12 mouse cellular contexts compared by ENCODE assay signal in the genomic region with DNA sequence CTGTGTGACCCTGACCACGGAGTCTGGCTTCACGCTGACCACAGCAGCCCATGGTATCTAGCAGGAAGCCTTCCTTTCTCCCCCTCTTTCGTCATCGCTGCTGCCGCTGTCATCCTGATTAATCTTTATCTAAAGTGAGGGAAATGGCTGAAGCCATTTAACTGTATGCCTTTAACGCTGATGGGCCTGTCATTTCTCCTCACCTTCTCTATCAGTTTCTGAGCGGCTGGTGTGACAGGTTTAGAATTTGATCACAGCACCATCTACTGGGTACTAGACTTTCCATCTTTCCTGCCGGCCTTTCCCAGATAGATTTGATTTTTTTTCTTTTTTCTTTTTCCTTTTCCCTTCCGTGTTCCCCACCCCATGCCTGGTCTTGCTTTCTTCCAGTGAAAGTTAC.
DNase-seq lines count a peak whose midpoint lies in the region; ATAC-seq and TF ChIP-seq lines count a peak whose summit lies in the region.
"Had no signal": no experiment of that assay in that cellular context is flagged by ENCODE, and none has a peak within 500 bp of the region (broad histone marks: within the 10 kb centered on the region; RNA-seq: fewer than 3 reads in every experiment).

No protein-coding gene starts in this region.

- H3K79me2 ChIP-seq in heart, adult 2 months (replicated peaks; ENCODE audit: control insufficient read depth, insufficient read depth, low read length) = no peaks in the 10 kb centered on the region

- H3K9me3 ChIP-seq in neural tube, embryonic 13.5 days = no peaks in the 10 kb centered on the region
- H3K9me3 ChIP-seq in hindbrain, embryonic 14.5 days (ENCODE audit: control insufficient read depth, low read length) = no peaks in the 10 kb centered on the region
- no peaks in the 10 kb centered on the region for H3K9me3 ChIP-seq in kidney, embryonic 14.5 days (ENCODE audit: control insufficient read depth, low read length)
- H3K9me3 ChIP-seq: embryonic facial prominence, embryonic 15.5 days; heart, embryonic 13.5 days had no signal

- no peak overlapping the region for H3K4me3 ChIP-seq in heart, adult 2 months
- H3K4me3 ChIP-seq in neural tube, embryonic 13.5 days = no peak overlapping the region
- no peak overlapping the region for H3K4me3 ChIP-seq in hindbrain, embryonic 14.5 days (replicated peaks; ENCODE audit: low read length)
- H3K4me3 ChIP-seq in kidney, embryonic 14.5 days (ENCODE audit: low read length) = no peak overlapping the region
- H3K4me3 ChIP-seq: embryonic facial prominence, embryonic 15.5 days; heart, embryonic 13.5 days had no signal

- TF ChIP-seq CTCF in heart, adult 2 months (IDR thresholded peaks at IDR 0.05) = peak; percentile 31

- no peaks in the 10 kb centered on the region for H3K36me3 ChIP-seq in heart, adult 2 months (ENCODE audit: control insufficient read depth, insufficient read depth, low read length)
- H3K36me3 ChIP-seq in neural tube, embryonic 13.5 days = no peaks in the 10 kb centered on the region
- H3K36me3 ChIP-seq in hindbrain, embryonic 14.5 days (replicated peaks; ENCODE audit: control insufficient read depth, insufficient read depth) = no peaks in the 10 kb centered on the region
- H3K36me3 ChIP-seq in kidney, embryonic 14.5 days (ENCODE audit: control insufficient read depth, insufficient read depth, low read length) = no peaks in the 10 kb centered on the region
- H3K36me3 ChIP-seq: embryonic facial prominence, embryonic 15.5 days; heart, embryonic 13.5 days had no signal

- intact Hi-C loops in heart, adult 2 months (cut with DNase I) = no loop called here
- intact Hi-C loops in heart, postnatal 36 days (cut with DNase I) = loop anchor here (10.0 kb wide), 1 partner anchor 202 kb away; a partner anchor contains a TSS

- ATAC-seq in neural tube, embryonic 13.5 days (ENCODE audit: low read depth) = 0 out of 2 replicates have a peak, but pooled peaks have one; percentile 32
- no peak for ATAC-seq in hindbrain, embryonic 14.5 days (ENCODE audit: low FRiP score)
- no peak for ATAC-seq in kidney, embryonic 14.5 days (ENCODE audit: low FRiP score, low TSS enrichment)

- no peak for TF ChIP-seq POLR2A in heart, adult 2 months (IDR thresholded peaks at IDR 0.05; ENCODE audit: insufficient read depth, low read depth, low read length)

- H3K27ac ChIP-seq in heart, adult 2 months = no peak overlapping the region
- no peak overlapping the region for H3K27ac ChIP-seq in neural tube, embryonic 13.5 days (replicated peaks)
- no peak overlapping the region for H3K27ac ChIP-seq in hindbrain, embryonic 14.5 days
- H3K27ac ChIP-seq in kidney, embryonic 14.5 days (ENCODE audit: low read depth, low read length) = no peak overlapping the region
- H3K27ac ChIP-seq: embryonic facial prominence, embryonic 15.5 days; heart, embryonic 13.5 days; macrophage had no signal

- DNase-seq in heart, adult 2 months = no peak
- no peak for DNase-seq in heart, postnatal 36 days
- DNase-seq in neural tube, embryonic 10.5 days (ENCODE audit: extremely low spot score, low spot score) = no peak
- peak; percentile 68 for DNase-seq in hindbrain, embryonic 14.5 days (ENCODE audit: low spot score)
- DNase-seq in retina, embryonic 14.5 days (ENCODE audit: low spot score) = peak; percentile 69
- no peak for DNase-seq in spleen, adult 18-20 months
- DNase-seq: thymus, postnatal 25 days had no signal

- H3K4me1 ChIP-seq in heart, adult 2 months (ENCODE audit: control insufficient read depth, insufficient read depth, low read length) = no peaks in the 10 kb centered on the region
- H3K4me1 ChIP-seq in neural tube, embryonic 13.5 days (replicated peaks) = peaks cover 24% of the 10 kb centered on the region
- H3K4me1 ChIP-seq in hindbrain, embryonic 14.5 days (replicated peaks; ENCODE audit: control insufficient read depth, insufficient read depth, low read length) = peaks cover 4% of the 10 kb centered on the region; the same call in 1 of the 2 replicates
- peaks cover 2% of the 10 kb centered on the region; the same call in 1 of the 2 replicates for H3K4me1 ChIP-seq in kidney, embryonic 14.5 days (ENCODE audit: control insufficient read depth, insufficient read depth, low read length)
- H3K4me1 ChIP-seq: embryonic facial prominence, embryonic 15.5 days had no signal

- no peak for TF ChIP-seq EP300 in heart, adult 2 months (IDR thresholded peaks at IDR 0.05; ENCODE audit: insufficient read depth, low read depth, low read length)

- H3K9ac ChIP-seq in heart, adult 2 months (ENCODE audit: low read depth, low read length) = no peak overlapping the region
- 0 out of 2 replicates have a peak overlapping the region, but pooled peaks have one; percentile 12 for H3K9ac ChIP-seq in neural tube, embryonic 13.5 days
- H3K9ac ChIP-seq in hindbrain, embryonic 14.5 days = no peak overlapping the region
- no peak overlapping the region for H3K9ac ChIP-seq in kidney, embryonic 14.5 days (ENCODE audit: low read depth, low read length)
- H3K9ac ChIP-seq: embryonic facial prominence, embryonic 15.5 days; heart, embryonic 13.5 days had no signal

- 0 out of 2 replicates have a peak, but pooled peaks cover 1% of the 10 kb centered on the region for H3K27me3 ChIP-seq in heart, adult 2 months (ENCODE audit: control insufficient read depth, insufficient read depth, low read length)
- H3K27me3 ChIP-seq in neural tube, embryonic 13.5 days = peaks cover 87% of the 10 kb centered on the region
- peaks cover 23% of the 10 kb centered on the region for H3K27me3 ChIP-seq in hindbrain, embryonic 14.5 days (ENCODE audit: control insufficient read depth, insufficient read depth, low read length)
- no peaks in the 10 kb centered on the region for H3K27me3 ChIP-seq in kidney, embryonic 14.5 days (ENCODE audit: control insufficient read depth, insufficient read depth, low read length)

- 9% methylated on average over 9 of the region's 9 CpGs for WGBS in heart, adult 2 months
- 21% methylated on average over 9 of the region's 9 CpGs for WGBS in neural tube, embryonic 13.5 days
- WGBS in hindbrain, embryonic 14.5 days = 16% methylated on average over 9 of the region's 9 CpGs
- WGBS in kidney, embryonic 14.5 days = 35% methylated on average over 9 of the region's 9 CpGs

- H3K4me2 ChIP-seq in neural tube, embryonic 13.5 days = no peak overlapping the region
- no peak overlapping the region for H3K4me2 ChIP-seq in hindbrain, embryonic 14.5 days (replicated peaks)
- no peak overlapping the region for H3K4me2 ChIP-seq in kidney, embryonic 14.5 days (replicated peaks; ENCODE audit: low read depth, low read length)
- H3K4me2 ChIP-seq: embryonic facial prominence, embryonic 15.5 days; heart, embryonic 13.5 days had no signal

Comparison
In these comparisons a context has a peak if more than half of its experiments do, and no peak if none do; other contexts are left out.
1. DNase-seq: peak in hindbrain, embryonic 14.5 days (single experiment) and retina, embryonic 14.5 days (single experiment); none in heart, adult 2 months (0 of 2), heart, postnatal 36 days (0 of 2), neural tube, embryonic 10.5 days (single experiment) and spleen, adult 18-20 months (0 of 2).